Mouse (Mus musculus) telencephalon, adult 2 months (tissue): ENCODE data around the gene Kif1b.
"Not testable (repeated sequence)": the region's sequence is repeated elsewhere in the genome, so short reads cannot be mapped to it uniquely, and the experiment has no call there.

ENCODE experiments used
- DNase-seq: peaks from one replicate; pipeline ENCODE4 v3.0.0-alpha.2; 2011; ENCODE audit warnings: low read depth, low spot score

Kif1b gene

GRCm38 (mm10) chr4:149270541-149270940, 37.0 kb downstream of the Kif1b start:
- DNase-seq = no peak

GRCm38 (mm10) chr4:149269026-149269425, 38.5 kb downstream of the Kif1b start:
- no peak for DNase-seq

GRCm38 (mm10) chr4:149264895-149265294, 42.6 kb downstream of the Kif1b start:
- peak; percentile 56 for DNase-seq

DNA sequence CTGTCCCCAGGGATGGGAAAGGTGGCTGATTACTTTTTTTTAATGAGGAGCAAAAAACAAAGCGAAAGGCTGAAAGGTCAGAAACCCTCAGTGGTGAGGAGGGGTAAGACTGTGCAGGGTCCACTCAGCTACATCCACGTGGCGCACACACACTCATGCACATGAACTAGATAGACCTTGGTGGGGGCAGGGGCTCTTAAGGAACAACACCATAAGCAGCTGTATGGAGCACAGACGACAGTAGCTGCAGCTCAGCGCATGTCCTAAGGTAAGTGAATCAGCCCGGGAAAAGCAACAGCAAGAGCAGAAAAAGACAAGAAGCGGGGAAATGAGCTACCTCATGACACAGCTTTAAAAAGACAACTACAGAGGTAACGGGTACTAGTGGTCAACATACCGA, 44.3 kb downstream of the Kif1b start:
- DNase-seq = no peak

DNA sequence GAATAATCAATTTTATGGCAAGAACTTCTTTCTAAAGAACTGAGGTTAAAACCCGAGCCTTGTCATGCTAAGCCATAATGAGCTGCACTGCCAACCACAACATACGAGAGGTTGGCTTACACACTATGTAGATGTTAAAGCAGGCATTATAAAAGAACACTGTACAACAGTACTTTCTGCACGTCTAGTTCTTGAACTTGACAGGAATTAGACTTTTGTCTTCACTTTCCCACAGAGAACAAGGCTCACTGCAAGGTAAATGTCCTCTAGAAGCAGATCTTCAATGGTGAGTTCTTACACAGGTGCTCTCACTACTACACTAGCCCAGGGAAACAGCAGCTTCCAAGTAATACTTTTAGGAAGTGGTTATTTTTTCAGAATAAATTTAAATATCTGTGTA, 46.0 kb downstream of the Kif1b start:
- no peak for DNase-seq

DNA sequence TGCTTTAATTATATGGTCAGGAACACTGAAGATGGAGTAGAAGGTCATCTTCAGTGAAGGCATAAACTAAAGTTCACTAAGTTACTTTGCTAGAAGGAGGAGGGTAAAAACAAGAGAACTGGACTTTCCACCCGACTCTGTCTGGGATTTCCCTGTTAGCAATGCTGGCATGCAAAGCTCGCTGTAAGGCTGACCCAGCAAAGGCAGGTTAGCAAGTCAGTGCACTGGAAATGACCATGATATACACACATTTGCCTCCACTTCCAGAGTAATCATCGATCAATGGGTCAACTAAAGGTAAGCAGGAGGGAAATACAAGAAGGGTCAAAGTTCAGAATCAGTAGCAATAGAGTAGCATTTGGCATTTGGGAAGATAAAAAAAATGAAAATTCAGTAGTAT, 46.6 kb downstream of the Kif1b start:
- DNase-seq = no peak

DNA sequence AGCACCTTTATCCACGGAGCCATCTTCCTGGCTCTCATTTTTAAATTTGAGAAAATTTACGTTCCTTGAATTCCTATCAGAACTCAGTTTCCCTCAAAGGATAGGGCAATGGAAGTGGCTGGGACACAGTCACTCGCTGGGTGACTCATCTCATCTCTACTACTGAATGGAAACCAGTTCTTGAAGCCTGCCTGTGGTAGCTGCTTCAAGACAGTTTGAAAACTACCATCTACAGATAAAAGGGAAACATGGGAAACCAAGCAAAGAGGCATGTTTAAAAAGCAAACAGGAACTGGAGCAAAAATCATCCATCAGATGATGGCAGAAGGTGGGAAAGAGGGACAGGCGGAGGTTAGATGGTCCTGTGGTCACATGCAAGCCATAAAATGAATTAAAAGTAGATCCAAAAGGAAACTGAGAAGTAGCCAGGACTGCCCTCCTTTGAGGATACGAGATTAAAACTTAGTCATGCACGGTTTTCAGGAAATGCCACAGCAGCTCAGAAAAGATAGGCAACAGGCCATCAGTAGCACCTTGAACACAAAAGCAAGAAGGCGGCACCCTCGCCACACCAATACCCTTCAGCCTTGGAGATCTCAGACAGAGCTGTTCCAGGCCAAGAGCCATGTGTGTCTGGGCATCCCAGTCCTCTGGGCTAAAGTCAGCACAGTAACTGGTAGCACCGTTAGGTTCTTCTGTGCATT, 48.0 kb downstream of the Kif1b start:
- no peak for DNase-seq

DNA sequence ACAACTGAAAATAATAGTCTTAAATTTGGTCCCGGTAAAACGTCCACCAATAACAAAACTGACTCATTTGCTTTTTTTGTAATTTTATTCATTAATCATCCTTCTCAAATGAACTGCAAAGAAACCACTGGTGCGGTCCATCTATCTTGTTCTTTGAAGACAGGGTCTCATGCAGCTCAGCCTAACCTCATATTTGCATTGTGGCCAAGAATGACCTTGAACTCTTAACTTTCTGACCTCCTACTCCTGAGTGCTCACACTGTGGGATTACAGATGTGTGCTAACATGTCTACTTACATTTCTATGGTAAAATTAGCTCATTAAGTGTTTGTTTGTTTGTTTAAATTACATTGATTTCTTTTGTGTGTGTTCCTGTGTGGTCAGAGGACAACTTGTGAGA, 48.6 kb downstream of the Kif1b start:
- no peak for DNase-seq

- no peak for DNase-seq
These were observed 50.8 kb downstream of the Kif1b start for GRCm38 (mm10) chr4:149256511-149257300.

DNA sequence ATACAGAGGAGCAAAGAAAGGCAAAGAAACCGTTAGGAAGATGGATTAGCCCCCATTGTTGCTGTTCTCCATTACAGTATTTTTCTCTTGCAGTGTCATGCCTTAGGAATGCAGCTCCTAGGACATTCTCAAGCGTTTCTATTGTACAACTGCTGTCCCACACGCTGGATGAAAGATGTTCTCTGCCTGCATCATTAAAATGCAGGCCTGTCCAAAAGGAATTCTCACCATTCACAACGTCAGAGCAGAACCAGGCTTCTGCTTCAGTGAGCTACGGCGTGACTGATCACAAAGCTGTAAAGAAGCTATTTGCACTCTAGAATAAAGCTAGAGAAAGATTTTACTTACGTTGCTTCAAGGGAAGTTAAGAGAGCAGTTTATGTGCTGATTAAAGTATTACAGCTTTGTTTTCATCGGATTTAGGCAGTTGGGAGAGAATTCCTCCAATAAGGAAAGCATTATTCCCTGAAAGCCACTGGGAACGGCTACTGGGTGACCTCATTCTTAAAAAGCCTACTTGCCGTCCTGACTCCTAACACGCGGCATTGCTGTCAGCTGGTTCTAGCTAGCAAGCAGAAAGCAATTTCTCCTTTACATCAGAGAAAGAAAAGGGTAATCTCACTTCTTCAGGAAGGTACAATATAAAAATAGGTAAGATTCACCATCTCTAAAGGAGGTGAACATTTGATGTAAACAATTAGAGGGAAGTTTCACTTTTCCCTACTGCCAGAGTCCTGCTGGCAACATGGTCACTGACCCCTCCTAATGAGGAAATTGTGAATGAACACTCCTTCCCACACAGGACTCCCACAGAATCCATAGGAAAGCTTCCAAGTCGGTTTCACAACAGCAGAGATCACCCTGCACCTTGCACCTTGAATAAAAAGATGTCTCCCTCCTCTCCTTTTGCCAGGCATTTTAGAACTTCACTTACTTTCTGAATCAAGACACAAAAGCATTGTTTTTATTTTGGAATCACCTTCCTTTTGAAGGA, 51.9 kb downstream of the Kif1b start:
- DNase-seq = peak; percentile 12

DNA sequence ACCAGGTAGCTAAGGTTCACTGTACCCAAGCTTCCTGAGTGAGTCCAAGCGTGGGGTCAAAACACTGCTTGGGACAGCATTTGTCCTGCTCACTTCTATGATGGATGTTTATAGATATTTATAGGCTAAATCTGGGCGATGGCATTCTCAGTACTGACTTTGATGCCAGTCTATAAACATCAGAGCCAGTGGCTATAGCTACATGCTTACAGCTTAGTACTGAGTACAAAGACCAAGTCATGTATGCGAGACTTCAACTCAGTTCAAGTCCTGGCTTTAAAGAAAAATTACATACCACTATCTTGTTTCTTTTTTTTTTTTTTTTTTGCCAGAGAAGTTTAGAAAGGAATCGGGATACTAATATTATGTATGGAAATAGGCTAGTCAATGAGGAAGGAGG, 52.7 kb downstream of the Kif1b start:
- no peak for DNase-seq

DNA sequence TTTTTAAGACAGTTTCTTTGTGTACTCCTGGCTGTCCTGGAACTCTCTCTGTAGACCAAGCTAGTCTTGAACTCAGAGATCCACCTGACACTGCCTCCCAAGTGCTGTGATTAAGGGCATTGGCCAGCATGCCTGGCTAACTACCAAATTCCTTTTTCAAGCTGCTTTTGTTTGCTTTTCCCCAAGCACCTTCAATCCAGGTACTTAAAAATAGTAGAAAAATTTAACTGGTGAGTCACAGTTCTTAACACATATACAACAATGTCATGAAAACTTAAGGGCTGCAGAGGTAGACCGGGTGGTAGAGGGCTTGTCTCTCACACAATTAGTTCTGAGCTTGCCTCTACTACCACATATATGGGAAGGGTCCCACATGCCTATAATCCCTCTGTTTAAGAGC, 58.2 kb downstream of the Kif1b start:
- DNase-seq = no peak

DNA sequence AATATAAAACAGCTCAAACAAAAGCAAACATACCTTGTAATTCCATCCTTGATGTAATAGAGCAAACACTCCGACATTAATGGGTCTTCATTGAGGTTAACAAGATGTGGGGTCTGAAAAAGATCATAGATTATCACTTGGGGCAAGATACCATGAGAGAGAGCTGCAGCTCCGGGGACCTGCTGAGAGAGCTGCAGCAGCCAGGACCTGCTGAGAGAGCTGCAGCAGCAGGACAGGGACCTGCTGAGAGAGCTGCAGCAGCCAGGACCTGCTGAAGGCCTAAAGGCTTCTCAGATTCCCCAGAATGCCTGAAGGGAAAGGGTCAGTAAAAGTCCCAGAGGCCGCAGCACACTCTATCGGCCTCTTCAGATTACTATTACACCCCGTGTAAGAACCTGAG, 59.7 kb downstream of the Kif1b start:
- DNase-seq = no peak

GRCm38 (mm10) chr4:149247156-149247633, 60.3 kb downstream of the Kif1b start:
- peak; percentile 27 for DNase-seq

DNA sequence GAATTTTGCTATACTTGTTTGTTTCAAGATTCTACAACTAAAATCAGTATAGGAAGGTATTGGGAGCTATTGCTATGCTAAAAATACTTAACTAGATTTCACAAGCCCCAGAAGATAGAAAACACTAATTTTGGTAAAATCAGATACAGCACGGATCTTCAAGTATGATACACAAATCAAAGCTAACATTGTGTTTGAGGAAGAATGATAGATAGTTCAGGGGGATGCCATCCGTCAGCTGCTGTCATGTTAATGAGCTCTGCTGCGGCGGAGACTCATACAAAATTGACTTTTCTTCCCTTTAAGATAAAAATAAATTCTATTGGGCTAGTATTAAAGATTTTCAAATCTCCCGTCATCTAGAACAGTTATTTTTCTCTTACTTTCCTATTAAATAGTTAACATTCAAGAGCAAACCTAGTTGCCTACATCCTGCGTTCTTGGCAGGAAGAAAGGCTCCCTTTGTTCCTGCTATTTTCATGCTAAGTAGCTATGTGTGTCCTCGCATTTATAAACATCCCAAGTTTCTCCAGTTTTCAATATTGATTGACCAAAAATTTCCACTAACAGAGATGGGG, 60.8 kb downstream of the Kif1b start:
- peak; percentile 21 for DNase-seq

- DNase-seq = no peak
These were observed 70.5 kb downstream of the Kif1b start for GRCm38 (mm10) chr4:149237011-149237410.

DNA sequence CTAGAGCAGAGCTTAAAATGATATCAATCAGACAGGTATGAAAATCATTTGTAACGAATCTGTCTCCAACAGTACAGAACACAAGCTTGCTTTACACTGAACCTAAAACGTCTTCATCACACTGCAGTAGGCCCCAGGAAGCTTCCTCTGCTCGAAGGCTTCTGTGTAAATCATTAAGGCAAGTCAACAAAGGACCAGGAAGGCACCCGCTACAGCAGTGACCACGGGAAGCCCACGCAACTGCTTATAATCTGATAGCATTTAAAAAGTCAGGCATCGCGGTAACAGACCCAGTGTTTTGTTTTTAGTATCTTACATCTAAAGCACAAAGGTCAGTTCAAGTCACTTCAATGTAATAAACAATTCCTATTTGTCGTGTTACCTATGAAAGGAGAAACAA, 73.6 kb downstream of the Kif1b start:
- no peak for DNase-seq

DNA sequence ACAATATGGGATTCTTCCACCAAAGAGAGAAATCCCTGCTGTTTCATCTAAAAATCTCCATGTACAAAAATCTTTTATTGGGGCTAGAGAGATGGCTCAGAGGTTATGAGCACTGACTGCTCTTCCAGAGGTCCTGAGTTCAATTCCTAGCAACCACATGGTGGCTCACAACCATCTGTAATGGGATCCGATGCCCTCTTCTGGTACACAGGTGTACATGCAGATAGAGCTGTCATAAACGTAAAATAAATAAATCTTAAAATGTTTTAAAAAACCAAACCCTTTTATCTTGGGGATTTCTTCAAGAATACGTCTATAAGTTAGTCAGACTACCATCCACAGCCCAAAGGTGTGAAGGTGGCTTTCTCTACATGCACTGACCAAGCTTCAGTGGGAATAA, 78.8 kb downstream of the Kif1b start:
- DNase-seq = not testable (repeated sequence)

GRCm38 (mm10) chr4:149228256-149228655, 79.2 kb downstream of the Kif1b start:
- no peak for DNase-seq

DNA sequence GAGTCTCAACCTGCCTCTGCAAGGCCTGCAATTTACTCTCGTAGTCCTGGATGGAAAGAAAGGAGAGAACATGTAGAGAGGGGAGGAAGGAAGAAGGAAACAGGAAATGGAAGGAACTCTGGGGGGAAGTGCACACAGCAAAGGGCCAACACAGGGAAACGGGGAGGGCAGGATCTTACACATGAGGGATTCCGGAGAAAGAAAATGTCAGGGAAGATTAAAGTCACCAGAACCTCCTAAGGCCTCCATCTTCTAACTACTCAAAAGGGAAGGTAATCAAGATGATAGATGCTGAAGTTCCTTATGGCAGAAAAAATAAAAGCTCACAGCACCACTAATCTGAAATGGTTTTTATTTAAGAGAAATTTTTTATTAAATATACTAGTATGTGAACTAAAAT, 81.2 kb downstream of the Kif1b start:
- DNase-seq = no peak

DNA sequence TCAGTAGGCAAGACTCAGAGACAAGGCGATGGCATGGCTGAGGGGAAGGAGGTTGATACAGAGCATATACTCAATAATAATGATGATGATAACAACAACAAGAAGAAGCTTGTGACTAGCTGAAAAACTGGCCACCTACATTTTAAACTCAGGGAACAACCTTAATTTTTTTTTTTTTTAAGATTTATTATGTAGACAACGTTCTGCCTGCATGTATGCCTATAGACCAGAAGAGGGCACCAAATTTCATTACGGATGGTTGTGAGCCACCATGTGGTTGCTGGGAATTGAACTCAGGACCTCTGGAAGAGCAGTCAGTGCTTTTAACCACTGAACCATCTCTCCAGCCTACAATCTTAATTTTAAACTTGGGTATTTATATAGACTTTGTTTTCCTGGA, 84.0 kb downstream of the Kif1b start:
- no peak for DNase-seq

GRCm38 (mm10) chr4:149220481-149220880, 87.0 kb downstream of the Kif1b start:
- no peak for DNase-seq
